Mouse (Mus musculus): ENCODE data around the gene Dedd2. TPM values are rescaled to one million over a fixed set of nuclear protein-coding genes. Genes with fewer than 3 reads are reported as not detected.

The Dedd2 gene
- total and polyA plus RNA-seq, 3 experiments = 25.2 to 36.6 TPM; not detected in 1

DNA sequence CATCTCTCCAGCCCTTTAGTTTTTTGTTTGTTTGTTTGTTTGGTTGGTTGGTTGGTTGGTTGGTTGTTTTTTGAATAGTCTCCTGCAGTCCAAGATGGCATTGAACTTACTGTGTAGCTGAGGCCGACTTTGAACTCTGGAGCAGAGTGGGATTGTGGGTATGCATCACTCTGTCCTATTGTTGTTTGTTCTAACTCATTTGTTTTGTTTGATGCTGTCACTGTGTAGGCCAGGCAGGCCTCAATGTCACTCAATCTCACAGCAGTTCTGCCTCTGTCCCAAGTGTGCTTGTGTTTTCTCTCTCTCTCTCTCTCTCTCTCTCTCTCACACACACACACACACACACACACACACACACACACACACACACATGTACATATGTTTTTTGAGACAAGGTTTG lies 41.5 kb upstream of the Dedd2 start:
- no peak for TF ChIP-seq MEF2A (IDR thresholded peaks at IDR 0.05; ENCODE audit: extremely low read depth, insufficient replicate concordance, low read depth, low read length, poor library complexity, severe bottlenecking)
- no peak for TF ChIP-seq KAT2A (conservative IDR thresholded peaks at IDR 0.05; ENCODE audit: low read depth, low read length)
- no peak for TF ChIP-seq CHD2 (IDR thresholded peaks at IDR 0.05; ENCODE audit: low read length)
- no peak for TF ChIP-seq USF1 (IDR thresholded peaks at IDR 0.05; ENCODE audit: low read depth, low read length)
- no peak for TF ChIP-seq UBTF (IDR thresholded peaks at IDR 0.05; ENCODE audit: borderline replicate concordance, insufficient read depth, low read depth, low read length)
- TF ChIP-seq ETS1 (IDR thresholded peaks at IDR 0.05; ENCODE audit: low read depth, low read length) = no peak
- Histone ChIP-seq H3K36me3 (ENCODE audit: control insufficient read depth in 1 of 2, insufficient read depth in 2 of 2, low read length in 2 of 2) (peaks cover 0 to 9% of the 10 kb centered on the region in 2 experiments; a peak in 2 of 4 replicates), H3K27me3 (ENCODE audit: control insufficient read depth in 1 of 2, insufficient read depth in 2 of 2, low read length in 2 of 2) (no peaks in the 10 kb centered on the region), H3K9me3 (replicated peaks; ENCODE audit: insufficient read depth, low read length) (no peaks in the 10 kb centered on the region), H3K4me3 (ENCODE audit: control insufficient read depth in 1 of 2, insufficient read depth in 1 of 2, low read depth in 2 of 2, low read length in 2 of 2) (no peak overlapping the region), H3K27ac (ENCODE audit: control insufficient read depth, low read depth, low read length) (no peak overlapping the region), H3K79me2 (ENCODE audit: control insufficient read depth, insufficient read depth, low read length, poor library complexity) (no peaks in the 10 kb centered on the region), H3K9ac (ENCODE audit: control insufficient read depth, low read depth, low read length, poor library complexity, severe bottlenecking) (no peak overlapping the region), H3K4me1 (ENCODE audit: control insufficient read depth in 1 of 2, insufficient read depth in 2 of 2, low read length in 2 of 2) (peaks cover 6 to 12% of the 10 kb centered on the region in 2 experiments; a peak in 3 of 4 replicates)
- no peak for DNase-seq (ENCODE audit: low read depth, low spot score)

DNA sequence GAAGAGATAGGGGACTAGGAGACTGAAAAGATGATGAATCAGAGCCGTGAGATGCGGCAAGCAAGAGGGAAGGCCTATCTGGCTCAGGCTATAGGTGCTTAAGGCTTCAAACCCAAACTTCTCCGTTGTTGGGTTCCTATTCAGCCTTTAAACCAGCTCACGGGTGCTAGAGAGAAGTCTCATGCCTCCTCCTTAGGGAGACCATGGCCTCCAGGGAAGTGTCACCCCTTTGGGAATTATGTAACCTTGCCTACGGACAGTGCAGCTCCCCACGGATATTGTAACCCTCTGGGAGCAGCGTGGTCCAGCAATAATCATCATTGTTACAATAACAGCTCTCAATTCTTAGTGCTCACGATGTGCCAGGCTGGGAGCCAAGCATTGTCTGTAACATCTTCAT lies 31.4 kb upstream of the Dedd2 start:
- Histone ChIP-seq H3K79me2 (ENCODE audit: control insufficient read depth, insufficient read depth, low read length, poor library complexity) (peaks cover 32% of the 10 kb centered on the region), H3K27ac (ENCODE audit: control insufficient read depth, low read depth, low read length) (no peak overlapping the region), H3K4me3 (ENCODE audit: control insufficient read depth in 1 of 2, insufficient read depth in 1 of 2, low read depth in 2 of 2, low read length in 2 of 2) (peak overlapping the region; percentile 58 to 99), H3K36me3 (ENCODE audit: control insufficient read depth in 1 of 2, insufficient read depth in 2 of 2, low read length in 2 of 2) (peaks cover 0 to 2% of the 10 kb centered on the region in 2 experiments; a peak in 2 of 4 replicates), H3K27me3 (ENCODE audit: control insufficient read depth in 1 of 2, insufficient read depth in 2 of 2, low read length in 2 of 2) (no peaks in the 10 kb centered on the region), H3K4me1 (ENCODE audit: control insufficient read depth in 1 of 2, insufficient read depth in 2 of 2, low read length in 2 of 2) (peaks cover 0 to 7% of the 10 kb centered on the region in 2 experiments; a peak in 3 of 4 replicates), H3K9me3 (replicated peaks; ENCODE audit: insufficient read depth, low read length) (no peaks in the 10 kb centered on the region), H3K9ac (ENCODE audit: control insufficient read depth, low read depth, low read length, poor library complexity, severe bottlenecking) (peak overlapping the region; percentile 73)
- TF ChIP-seq JUND (IDR thresholded peaks at IDR 0.05; ENCODE audit: low read depth, low read length) (no peak), ETS1 (IDR thresholded peaks at IDR 0.05; ENCODE audit: low read depth, low read length) (0 out of 2 replicates have a peak, but pooled peaks have one; percentile 1), BHLHE40 (IDR thresholded peaks at IDR 0.05; ENCODE audit: borderline replicate concordance, low read depth, low read length) (no peak)
- no peak for DNase-seq (ENCODE audit: low read depth, low spot score)

DNA sequence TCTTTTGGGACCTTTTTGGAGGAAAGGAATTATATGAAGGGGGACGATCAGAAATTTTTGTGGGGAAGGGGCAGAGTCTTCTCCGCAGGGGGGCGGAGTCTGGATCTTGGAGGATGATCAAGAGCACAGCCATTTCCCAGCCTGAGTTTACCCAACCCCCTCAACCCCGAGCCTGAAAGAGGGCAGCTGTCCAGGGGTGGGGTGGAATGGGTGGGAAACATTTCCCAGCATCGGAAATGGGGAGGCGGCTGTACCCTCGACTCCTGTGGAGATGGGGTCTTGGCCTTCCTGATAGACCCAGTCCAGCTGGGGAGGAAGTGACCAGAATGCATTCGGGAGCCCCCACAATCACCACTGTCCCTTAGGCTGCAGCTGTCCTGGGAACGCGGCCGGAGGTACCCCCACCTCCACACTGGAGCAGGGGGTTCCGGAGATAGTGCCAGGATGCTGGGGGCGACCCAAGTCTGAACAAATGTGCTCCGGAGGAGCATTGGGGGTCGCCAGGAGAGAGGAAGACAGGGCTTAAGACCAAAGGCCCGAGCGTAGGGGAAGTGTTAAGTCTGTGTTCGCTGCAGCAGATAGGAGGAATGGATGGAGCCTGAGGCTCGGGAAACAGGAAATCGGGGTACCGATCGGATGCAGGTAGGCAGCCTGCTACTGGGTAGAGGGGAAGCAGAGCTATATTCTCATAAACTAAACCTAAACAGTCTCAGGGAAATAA lies 30.8 kb upstream of the Dedd2 start:
- no peaks in the 10 kb centered on the region for H3K9me3 ChIP-seq (replicated peaks; ENCODE audit: insufficient read depth, low read length)
- H3K9ac ChIP-seq (ENCODE audit: control insufficient read depth, low read depth, low read length, poor library complexity, severe bottlenecking) = peak overlapping the region; percentile 73
- H3K27ac ChIP-seq (ENCODE audit: control insufficient read depth, low read depth, low read length) = peak overlapping the region; percentile 35
- H3K79me2 ChIP-seq (ENCODE audit: control insufficient read depth, insufficient read depth, low read length, poor library complexity) = peaks cover 32% of the 10 kb centered on the region
- no peaks in the 10 kb centered on the region for H3K27me3 ChIP-seq (ENCODE audit: control insufficient read depth in 1 of 2, insufficient read depth in 2 of 2, low read length in 2 of 2)
- DNase-seq (ENCODE audit: low read depth, low spot score) = peak; percentile 72
- peaks cover 0 to 7% of the 10 kb centered on the region in 2 experiments; a peak in 3 of 4 replicates for H3K4me1 ChIP-seq (ENCODE audit: control insufficient read depth in 1 of 2, insufficient read depth in 2 of 2, low read length in 2 of 2)
- TF ChIP-seq MXI1 (IDR thresholded peaks at IDR 0.05; ENCODE audit: low read depth, low read length) = peak; percentile 43
- TF ChIP-seq GATA1 (IDR thresholded peaks at IDR 0.05; ENCODE audit: low read depth, low read length) = no peak
- 0 out of 4 replicates have a peak, but pooled peaks of 1 of the 2 experiments have one; percentile 4 for TF ChIP-seq EP300 (IDR thresholded peaks at IDR 0.05; ENCODE audit: low read depth in 1 of 2, low read length in 2 of 2)
- TF ChIP-seq HCFC1 (IDR thresholded peaks at IDR 0.05; ENCODE audit: low read depth, low read length) = peak; percentile 7; the same call in 1 of the 2 replicates
- 0 out of 2 replicates have a peak, but pooled peaks have one; percentile 8 for TF ChIP-seq ETS1 (IDR thresholded peaks at IDR 0.05; ENCODE audit: low read depth, low read length)
- TF ChIP-seq POLR2A (IDR thresholded peaks at IDR 0.05; ENCODE audit: control insufficient read depth in 1 of 2, insufficient read depth in 1 of 2, low read depth in 1 of 2, low read length in 2 of 2, poor library complexity in 1 of 2) = peak in 1 of 2 experiments; percentile 3; a peak in 1 of 4 replicates
- TF ChIP-seq SIN3A (IDR thresholded peaks at IDR 0.05; ENCODE audit: low read length) = peak; percentile 30; the same call in 1 of the 2 replicates
- no peak for TF ChIP-seq E2F4 (IDR thresholded peaks at IDR 0.05; ENCODE audit: borderline replicate concordance, low read depth, low read length)
- peaks cover 0 to 2% of the 10 kb centered on the region in 2 experiments; a peak in 2 of 4 replicates for H3K36me3 ChIP-seq (ENCODE audit: control insufficient read depth in 1 of 2, insufficient read depth in 2 of 2, low read length in 2 of 2)
- H3K4me3 ChIP-seq (ENCODE audit: control insufficient read depth in 1 of 2, insufficient read depth in 1 of 2, low read depth in 2 of 2, low read length in 2 of 2) = peak overlapping the region; percentile 58 to 99
